Mouse (Mus musculus): ENCODE results near the gene Coro2a. TPM values are rescaled to one million over a fixed set of nuclear protein-coding genes. Genes with fewer than 3 reads are reported as not detected.

Gene Coro2a
- total and polyA plus RNA-seq, 3 experiments = 0.35 to 6.8 TPM; not detected in 1

DNA sequence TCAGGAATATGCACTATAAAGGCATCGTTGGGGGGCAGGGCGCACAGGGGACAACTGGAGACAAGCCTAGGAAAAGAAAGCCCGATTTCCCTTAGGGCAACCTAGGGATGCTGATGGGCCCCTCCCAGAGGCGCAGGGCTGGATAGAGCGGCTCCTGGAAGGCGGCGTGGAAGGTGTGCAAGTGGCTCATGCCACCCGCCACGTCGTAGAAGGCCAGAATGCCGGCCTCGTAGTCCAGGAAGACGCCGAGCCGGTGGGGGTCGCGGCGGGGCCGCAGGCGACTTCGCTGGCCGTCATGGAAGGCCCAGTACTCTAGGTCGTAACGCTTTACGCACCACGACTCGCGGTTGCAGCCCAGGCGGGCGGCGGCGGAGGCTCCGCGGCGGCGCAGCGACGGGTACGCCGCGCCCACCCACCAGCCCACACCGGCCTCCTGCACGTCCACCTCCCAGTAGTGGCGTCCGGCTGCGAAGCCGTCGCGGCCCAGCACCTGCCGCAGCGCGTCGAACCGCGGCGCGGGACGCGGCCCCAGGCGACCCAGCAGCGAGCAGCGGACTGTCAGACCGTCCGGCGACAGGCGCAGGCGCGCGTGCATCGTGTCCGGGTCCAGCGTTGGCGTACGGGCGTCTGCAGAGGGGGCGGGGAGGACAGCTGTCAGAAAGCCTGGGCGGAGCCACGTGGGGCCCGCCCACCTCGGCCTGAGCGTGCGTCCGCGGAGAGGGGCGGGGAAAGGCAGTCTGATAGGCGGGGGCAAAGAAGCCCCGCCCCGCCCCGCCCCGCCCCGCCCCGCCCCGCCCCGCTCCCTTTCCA is 95.0 kb downstream of the Coro2a start:
- peaks cover 2 to 10% of the 10 kb centered on the region in 2 experiments; a peak in 2 of 4 replicates for H3K36me3 ChIP-seq (ENCODE audit: control insufficient read depth in 1 of 2, insufficient read depth in 2 of 2, low read length in 2 of 2)
- peaks cover 6 to 14% of the 10 kb centered on the region in 2 experiments for H3K4me1 ChIP-seq (ENCODE audit: control insufficient read depth in 1 of 2, insufficient read depth in 2 of 2, low read length in 2 of 2)
- no peak overlapping the region for H3K27ac ChIP-seq (ENCODE audit: control insufficient read depth, low read depth, low read length)
- no peaks in the 10 kb centered on the region for H3K27me3 ChIP-seq (ENCODE audit: control insufficient read depth in 1 of 2, insufficient read depth in 2 of 2, low read length in 2 of 2)
- DNase-seq (ENCODE audit: low read depth, low spot score) = peak; percentile 96
- peak overlapping the region; percentile 72 for H3K9ac ChIP-seq (ENCODE audit: control insufficient read depth, low read depth, low read length, poor library complexity, severe bottlenecking)
- TF ChIP-seq POLR2A (IDR thresholded peaks at IDR 0.05; ENCODE audit: control insufficient read depth in 1 of 2, insufficient read depth in 1 of 2, low read depth in 1 of 2, low read length in 2 of 2, poor library complexity in 1 of 2) = peak; percentile 62 to 66; a peak in 3 of 4 replicates
- no peak for TF ChIP-seq JUND (IDR thresholded peaks at IDR 0.05; ENCODE audit: low read depth, low read length)
- peak; percentile 84 for TF ChIP-seq MAX (IDR thresholded peaks at IDR 0.05; ENCODE audit: low read length)
- TF ChIP-seq NELFE (IDR thresholded peaks at IDR 0.05; ENCODE audit: low read depth, low read length) = peak; percentile 74
- TF ChIP-seq GABPA (IDR thresholded peaks at IDR 0.05; ENCODE audit: low read depth, low read length) = no peak
- TF ChIP-seq POLR2AphosphoS2 (IDR thresholded peaks at IDR 0.05; ENCODE audit: low read length) = peak; percentile 49; the same call in 1 of the 2 replicates
- TF ChIP-seq SMC3 (IDR thresholded peaks at IDR 0.05; ENCODE audit: low read depth, low read length) = no peak
- no peak for TF ChIP-seq TAL1 (IDR thresholded peaks at IDR 0.05; ENCODE audit: low read length)
- no peak for TF ChIP-seq CHD2 (IDR thresholded peaks at IDR 0.05; ENCODE audit: low read length)
- TF ChIP-seq SIN3A (IDR thresholded peaks at IDR 0.05; ENCODE audit: low read length) = peak; percentile 66
- no peak for TF ChIP-seq RCOR1 (IDR thresholded peaks at IDR 0.05; ENCODE audit: low read depth, low read length)
- TF ChIP-seq TCF12 (IDR thresholded peaks at IDR 0.05; ENCODE audit: low read depth, low read length) = peak; percentile 72
- no peak; the same call in 1 of the 2 replicates for TF ChIP-seq ZKSCAN1 (IDR thresholded peaks at IDR 0.05; ENCODE audit: low read depth, low read length)
- TF ChIP-seq NRF1 (IDR thresholded peaks at IDR 0.05; ENCODE audit: insufficient read depth, low read depth, low read length, poor library complexity, severe bottlenecking) = peak; percentile 84
- peak; percentile 77; the same call in 1 of the 2 replicates for TF ChIP-seq ZMIZ1 (IDR thresholded peaks at IDR 0.05; ENCODE audit: low read depth, low read length)
- TF ChIP-seq USF2 (IDR thresholded peaks at IDR 0.05; ENCODE audit: borderline replicate concordance in 1 of 2, insufficient read depth in 1 of 2, low read depth in 1 of 2, low read length in 2 of 2) = 0 out of 4 replicates have a peak, but pooled peaks of 1 of the 2 experiments have one; percentile 23
- peak; percentile 54; the same call in 1 of the 2 replicates for TF ChIP-seq TBP (IDR thresholded peaks at IDR 0.05; ENCODE audit: low read depth, low read length)
- TF ChIP-seq HCFC1 (IDR thresholded peaks at IDR 0.05; ENCODE audit: low read depth, low read length) = peak; percentile 60
- no peak for TF ChIP-seq E2F4 (IDR thresholded peaks at IDR 0.05; ENCODE audit: borderline replicate concordance, low read depth, low read length)
- 0 out of 2 replicates have a peak, but pooled peaks have one; percentile 15 for TF ChIP-seq BHLHE40 (IDR thresholded peaks at IDR 0.05; ENCODE audit: borderline replicate concordance, low read depth, low read length)
- peak; percentile 96 for TF ChIP-seq MXI1 (IDR thresholded peaks at IDR 0.05; ENCODE audit: low read depth, low read length)
- no peak for TF ChIP-seq GATA1 (IDR thresholded peaks at IDR 0.05; ENCODE audit: low read depth, low read length)
- no peak for TF ChIP-seq MAFK (IDR thresholded peaks at IDR 0.05; ENCODE audit: borderline replicate concordance, low read depth, low read length)
- no peak for TF ChIP-seq POLR2AphosphoS5 (IDR thresholded peaks at IDR 0.05; ENCODE audit: borderline replicate concordance, low read depth, low read length)
- peak; percentile 86 for TF ChIP-seq USF1 (IDR thresholded peaks at IDR 0.05; ENCODE audit: low read depth, low read length)
- TF ChIP-seq MYC (IDR thresholded peaks at IDR 0.05; ENCODE audit: low read depth, low read length) = peak; percentile 48; the same call in 1 of the 2 replicates
- TF ChIP-seq ETS1 (IDR thresholded peaks at IDR 0.05; ENCODE audit: low read depth, low read length) = peak; percentile 22; the same call in 1 of the 2 replicates
- TF ChIP-seq ZNF384 (IDR thresholded peaks at IDR 0.05; ENCODE audit: low read depth, low read length) = no peak
- H3K4me3 ChIP-seq (ENCODE audit: control insufficient read depth in 1 of 2, insufficient read depth in 1 of 2, low read depth in 2 of 2, low read length in 2 of 2) = peak overlapping the region; percentile 61 to 78
- H3K9me3 ChIP-seq (replicated peaks; ENCODE audit: insufficient read depth, low read length) = no peaks in the 10 kb centered on the region
- H3K79me2 ChIP-seq (ENCODE audit: control insufficient read depth, insufficient read depth, low read length, poor library complexity) = no peaks in the 10 kb centered on the region; the same call in 1 of the 2 replicates
